Mouse (Mus musculus): Measurements from ENCODE around the gene Tmem144. TPM values are rescaled to one million over a fixed set of nuclear protein-coding genes. Genes with fewer than 3 reads are reported as not detected.

Tmem144 gene
- total RNA-seq, 4 experiments from 2014 or later: 13.4 to 26.8 (median 15.3) TPM

- DNase-seq (ENCODE audit: low spot score in 2 of 2): no peak
Observed at GRCm38 (mm10) chr3:79864824-79865223, 12.3 kb upstream of the Tmem144 start.

DNA sequence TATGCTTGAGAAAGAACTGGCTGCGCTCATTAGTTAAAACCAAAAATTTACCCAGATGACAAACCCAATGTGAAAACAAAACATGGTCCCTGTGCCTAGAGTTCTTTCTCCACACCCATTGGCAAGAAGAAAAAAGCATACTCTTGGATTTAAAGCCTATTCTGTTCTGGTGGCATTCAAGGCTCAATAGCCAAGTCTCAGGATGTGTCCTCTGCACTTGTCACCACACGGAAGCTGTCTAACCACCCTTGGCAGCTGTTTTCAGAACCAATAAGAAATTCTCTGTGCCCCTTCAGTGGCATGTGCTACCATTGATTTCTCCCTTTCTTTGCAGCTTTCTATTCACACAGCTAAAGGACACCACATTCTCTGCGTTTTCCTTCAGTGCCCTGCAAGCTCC lies 5.6 kb upstream of the Tmem144 start:
- DNase-seq (ENCODE audit: low spot score in 2 of 2): no peak

- DNase-seq (ENCODE audit: low spot score in 2 of 2): no peak
Observed at GRCm38 (mm10) chr3:79857780-79858179, 5.2 kb upstream of the Tmem144 start.

GRCm38 (mm10) chr3:79852108-79852507 lies 465 bp downstream of the Tmem144 start:
- no peak for DNase-seq (ENCODE audit: low spot score in 2 of 2)

- no peak for DNase-seq (ENCODE audit: low spot score in 2 of 2)
Observed at GRCm38 (mm10) chr3:79850656-79851055, 1.9 kb downstream of the Tmem144 start.

- DNase-seq (ENCODE audit: low spot score in 2 of 2): no peak
Observed at GRCm38 (mm10) chr3:79849621-79850020, 3.0 kb downstream of the Tmem144 start.

- no peak for DNase-seq (ENCODE audit: low spot score in 2 of 2)
Observed at GRCm38 (mm10) chr3:79848841-79849240, 3.7 kb downstream of the Tmem144 start.

- no peak for DNase-seq (ENCODE audit: low spot score in 2 of 2)
Observed at GRCm38 (mm10) chr3:79846633-79847032, 5.9 kb downstream of the Tmem144 start.

DNA sequence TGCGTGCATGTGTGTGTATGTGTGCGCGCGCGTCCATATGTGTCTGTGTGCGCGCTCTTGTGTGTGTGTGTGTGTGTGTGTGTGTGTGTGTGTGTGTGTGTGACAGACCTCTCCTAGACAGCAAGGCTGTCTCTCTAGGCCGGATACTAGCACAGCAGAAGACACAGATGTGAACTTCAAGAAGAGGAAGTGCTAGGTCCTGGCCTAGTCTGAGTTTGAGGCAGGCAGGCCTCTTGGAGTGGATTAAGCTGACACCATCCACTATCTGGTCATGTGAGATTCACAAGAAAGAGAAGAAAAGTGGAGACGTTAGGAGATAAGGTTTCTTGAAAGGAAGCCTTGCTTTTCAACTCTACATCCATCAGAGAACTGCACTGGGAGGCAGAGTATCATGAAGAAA lies 8.6 kb downstream of the Tmem144 start:
- no peak for DNase-seq (ENCODE audit: low spot score in 2 of 2)

GRCm38 (mm10) chr3:79842616-79843016 lies 10.0 kb downstream of the Tmem144 start:
- peak; percentile 49 to 58 for DNase-seq (ENCODE audit: low spot score in 2 of 2)

DNA sequence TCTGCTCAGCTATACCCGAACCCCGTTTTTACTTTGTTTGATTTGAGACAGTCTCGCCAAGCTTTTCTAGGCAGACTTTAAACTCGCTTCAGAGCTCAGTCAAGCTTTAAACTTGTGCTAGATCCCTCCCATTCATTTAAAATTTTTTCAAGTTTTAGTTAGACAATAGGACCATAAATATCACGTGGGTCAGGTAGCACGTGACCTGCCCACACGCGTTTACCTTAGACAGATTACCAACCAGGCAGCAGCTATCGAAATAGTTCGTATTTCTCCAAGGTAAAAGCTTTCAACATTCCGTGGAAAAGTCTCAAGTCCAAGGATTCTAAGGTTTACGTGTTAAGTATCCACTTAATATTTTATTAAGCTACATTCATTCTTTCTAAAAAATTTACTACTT lies 10.4 kb downstream of the Tmem144 start:
- no peak for DNase-seq (ENCODE audit: low spot score in 2 of 2)

DNA sequence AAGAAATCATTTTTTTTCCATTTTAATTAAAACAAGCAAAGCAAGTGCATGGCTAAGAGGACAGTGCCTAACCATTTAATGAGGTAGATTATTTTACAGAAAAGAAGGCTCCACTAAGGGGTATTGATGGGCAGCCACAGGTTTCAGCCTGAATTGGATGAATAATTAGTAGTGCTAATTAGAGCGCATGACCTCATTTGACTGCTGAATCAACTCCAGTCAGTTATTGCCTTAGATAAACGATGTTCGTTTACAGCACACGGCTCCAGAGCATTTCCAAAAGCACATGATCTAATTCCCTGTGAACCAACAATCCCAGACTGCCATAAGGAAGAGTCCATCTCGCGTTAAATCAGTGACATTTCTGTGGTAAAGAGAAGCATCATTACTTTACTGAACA lies 11.1 kb downstream of the Tmem144 start:
- no peak for DNase-seq (ENCODE audit: low spot score in 2 of 2)

- no peak for DNase-seq (ENCODE audit: low spot score in 2 of 2)
Observed at GRCm38 (mm10) chr3:79838751-79839150, 13.8 kb downstream of the Tmem144 start.

DNA sequence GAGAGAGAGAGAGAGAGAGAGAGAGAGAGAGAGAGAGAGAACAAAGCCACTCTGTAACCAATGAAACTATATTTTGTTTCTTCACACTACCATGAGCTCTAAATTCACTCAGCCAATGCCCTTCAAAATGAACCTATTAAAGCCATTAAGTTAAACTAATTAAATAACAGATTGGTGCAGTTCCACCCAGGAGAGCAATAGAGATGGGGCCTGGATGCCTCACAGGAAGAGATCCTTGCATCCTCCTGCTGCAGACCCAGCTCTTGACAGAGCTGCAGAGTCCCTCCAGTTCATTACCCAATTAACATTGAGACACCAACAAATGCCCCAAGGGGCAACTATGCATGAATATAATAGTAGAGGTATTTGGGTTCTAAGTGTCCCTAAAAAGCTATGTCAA lies 23.3 kb downstream of the Tmem144 start:
- no peak for DNase-seq (ENCODE audit: low spot score in 2 of 2)

GRCm38 (mm10) chr3:79825067-79825780 lies 27.3 kb downstream of the Tmem144 start:
- no peak for DNase-seq (ENCODE audit: low spot score in 2 of 2)

DNA sequence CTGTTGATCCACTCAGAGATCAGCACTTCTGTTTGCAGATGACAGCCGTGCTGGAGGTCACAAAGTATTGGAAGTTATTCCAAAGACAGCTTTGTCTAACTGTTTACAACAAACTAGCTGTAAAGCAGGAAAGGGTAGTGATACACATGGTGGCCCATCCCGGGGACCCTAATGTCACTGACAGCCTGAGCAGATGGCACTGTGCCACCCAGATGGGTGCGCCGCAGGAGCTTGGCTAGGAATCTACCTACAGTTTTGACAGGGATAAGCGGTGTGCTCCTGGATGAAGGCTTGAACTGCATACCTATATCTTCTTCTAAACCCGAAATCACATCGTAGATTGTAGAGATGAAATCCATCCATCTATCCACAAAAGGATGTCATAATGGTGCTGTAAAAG lies 29.4 kb downstream of the Tmem144 start:
- DNase-seq (ENCODE audit: low spot score in 2 of 2): no peak

GRCm38 (mm10) chr3:79821131-79821530 lies 31.4 kb downstream of the Tmem144 start:
- peak in 1 of 2 experiments; percentile 57 for DNase-seq (ENCODE audit: low spot score in 2 of 2)

DNA sequence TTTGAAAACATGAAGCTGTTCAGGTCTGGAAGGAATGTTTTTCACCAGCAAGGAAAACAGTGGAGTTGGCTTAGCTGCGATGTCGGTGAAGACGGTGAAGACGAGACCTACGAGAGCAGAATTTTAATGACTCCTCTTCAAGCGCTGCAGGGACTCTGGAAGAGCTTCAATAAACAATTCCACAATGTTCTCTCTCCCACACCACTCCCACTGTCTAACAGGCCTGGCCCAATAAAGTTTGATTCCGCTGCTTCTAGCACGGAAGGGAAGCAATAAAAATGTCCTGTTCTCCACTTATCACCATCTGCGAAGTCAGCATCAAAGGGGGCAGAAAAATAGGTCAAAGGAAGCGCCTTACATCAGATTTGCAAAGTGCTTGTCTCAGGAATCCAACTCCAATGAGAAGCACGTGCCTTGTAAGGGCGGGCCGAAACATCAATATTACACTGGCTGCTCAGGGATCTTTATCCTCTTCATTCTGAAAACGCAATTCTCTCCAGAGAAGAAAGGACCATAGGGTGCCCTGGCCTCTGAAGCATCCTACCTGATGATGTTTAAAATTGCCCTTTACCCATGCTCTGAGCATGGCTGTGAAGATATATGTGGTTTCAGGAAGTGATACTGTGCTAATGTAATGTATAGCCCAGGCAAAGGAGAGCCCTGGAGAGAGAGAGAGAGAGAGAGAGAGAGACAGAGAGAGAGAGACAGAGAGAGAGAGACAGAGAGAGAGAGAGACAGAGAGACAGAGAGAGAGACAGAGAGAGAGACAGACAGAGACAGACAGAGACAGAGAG lies 34.2 kb downstream of the Tmem144 start:
- DNase-seq (ENCODE audit: low spot score in 2 of 2): peak in 1 of 2 experiments; percentile 17

- no peak for DNase-seq (ENCODE audit: low spot score in 2 of 2)
Observed at GRCm38 (mm10) chr3:79816229-79816628, 36.3 kb downstream of the Tmem144 start.

DNA sequence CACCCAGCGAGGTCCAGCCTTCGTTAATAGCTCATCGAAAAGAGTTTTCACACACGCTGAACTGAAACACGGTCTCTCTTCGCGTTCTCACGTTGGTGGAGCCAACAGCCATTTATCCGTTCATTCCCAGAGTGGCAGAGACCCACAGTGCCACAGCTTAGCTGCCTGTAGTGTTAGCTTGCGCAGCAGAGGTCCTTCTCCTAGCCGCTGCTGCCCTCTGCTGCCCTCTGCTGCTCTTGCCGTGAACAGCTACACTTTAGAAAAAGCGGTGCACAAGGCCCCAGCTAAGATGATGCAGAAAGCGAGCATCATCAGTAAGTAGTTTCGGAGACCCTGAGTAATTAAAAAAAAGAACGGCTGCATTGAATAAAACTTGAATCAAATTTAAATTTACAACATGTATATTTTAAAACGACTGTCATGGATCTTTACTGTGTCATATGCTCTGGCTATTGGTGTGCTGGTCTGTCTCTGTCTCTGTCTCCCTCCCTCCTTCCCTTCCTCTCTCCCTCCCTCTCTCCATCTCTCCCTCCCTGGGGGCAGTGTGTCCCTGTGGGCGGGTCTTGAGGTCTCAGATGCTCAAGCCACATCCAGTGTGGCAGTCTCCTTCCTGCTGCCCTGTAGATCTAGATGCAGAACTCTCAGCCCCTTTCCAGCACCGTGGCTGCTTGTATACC lies 38.6 kb downstream of the Tmem144 start:
- peak; percentile 58 to 83 for DNase-seq (ENCODE audit: low spot score in 2 of 2)

- no peak for DNase-seq (ENCODE audit: low spot score in 2 of 2)
Observed at GRCm38 (mm10) chr3:79812042-79812441, 40.5 kb downstream of the Tmem144 start.

DNA sequence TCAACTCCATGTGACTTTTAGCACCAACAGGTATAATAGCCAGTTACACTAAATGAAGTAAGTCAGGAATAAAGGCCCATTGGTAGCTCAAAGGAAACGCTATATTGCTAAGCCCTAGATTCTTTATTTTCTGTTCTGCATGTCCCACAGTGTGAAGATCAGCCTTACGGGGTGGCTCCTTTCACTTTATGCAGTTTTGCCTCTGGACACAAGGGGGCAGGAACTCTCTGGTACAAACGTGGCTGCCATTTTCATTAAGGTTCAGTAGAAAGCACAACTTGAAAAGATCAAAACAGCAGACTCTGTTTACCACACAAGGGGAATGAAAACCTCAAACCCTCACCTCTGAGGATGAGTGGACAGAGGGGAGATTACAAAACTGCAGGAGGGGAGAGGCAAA lies 40.9 kb downstream of the Tmem144 start:
- DNase-seq (ENCODE audit: low spot score in 2 of 2): no peak
